Mouse (Mus musculus): ENCODE data around the gene Ptprc. TPM values are rescaled to one million over a fixed set of nuclear protein-coding genes. Genes with fewer than 3 reads are reported as not detected.

Ptprc gene
- polyA plus RNA-seq, 1 experiment from 2014 or later: 0.59 TPM

DNA sequence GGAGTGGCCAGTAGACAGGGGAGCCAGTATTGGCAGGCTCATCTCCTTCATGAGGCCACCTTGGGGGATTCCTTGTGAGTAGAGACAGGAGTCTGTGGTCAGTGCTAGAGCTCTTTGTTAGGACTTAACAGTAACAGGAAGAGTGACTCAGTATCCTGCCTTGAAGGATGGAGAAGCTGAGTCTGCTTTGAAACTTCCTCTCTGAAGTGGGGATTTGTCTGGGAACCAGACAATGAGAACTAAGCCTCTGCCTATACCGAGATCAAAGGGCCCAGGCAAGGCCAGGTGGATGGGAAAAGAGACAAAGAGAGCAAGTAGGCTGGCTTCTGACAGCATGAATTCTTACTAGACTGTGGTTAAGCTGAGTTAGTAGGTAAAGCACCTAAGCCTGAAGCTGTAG is 136.3 kb downstream of the Ptprc start:
- Histone ChIP-seq H3K27me3 (ENCODE audit: control insufficient read depth, insufficient read depth, low read depth, low read length) (no peaks in the 10 kb centered on the region), H3K9ac (ENCODE audit: low read depth, low read length) (no peak overlapping the region), H3K4me2 (ENCODE audit: low read length) (no peak overlapping the region), H3K27ac (ENCODE audit: low read length) (no peak overlapping the region), H3K4me1 (ENCODE audit: control insufficient read depth, insufficient read depth, low read length) (peaks cover 3% of the 10 kb centered on the region), H3K4me3 (ENCODE audit: low read depth, low read length) (no peak overlapping the region), H3K9me3 (replicated peaks; ENCODE audit: control insufficient read depth, low read length, poor library complexity, severe bottlenecking) (no peaks in the 10 kb centered on the region), H3K36me3 (ENCODE audit: control insufficient read depth, insufficient read depth, low read length) (no peaks in the 10 kb centered on the region)
- no peak for ATAC-seq
- WGBS: 18% methylated on average over 1 of the region's 1 CpGs

GRCm38 (mm10) chr1:138037484-138037883 is 138.0 kb downstream of the Ptprc start:
- Histone ChIP-seq H3K4me2 (ENCODE audit: low read length) (no peak overlapping the region), H3K4me3 (ENCODE audit: low read depth, low read length) (no peak overlapping the region), H3K4me1 (ENCODE audit: control insufficient read depth, insufficient read depth, low read length) (peaks cover 2% of the 10 kb centered on the region; the same call in 1 of the 2 replicates), H3K27me3 (ENCODE audit: control insufficient read depth, insufficient read depth, low read depth, low read length) (no peaks in the 10 kb centered on the region), H3K36me3 (ENCODE audit: control insufficient read depth, insufficient read depth, low read length) (no peaks in the 10 kb centered on the region), H3K9me3 (replicated peaks; ENCODE audit: control insufficient read depth, low read length, poor library complexity, severe bottlenecking) (no peaks in the 10 kb centered on the region), H3K27ac (ENCODE audit: low read length) (no peak overlapping the region), H3K9ac (ENCODE audit: low read depth, low read length) (no peak overlapping the region)
- ATAC-seq: no peak
- WGBS: 54% methylated on average over 5 of the region's 5 CpGs

DNA sequence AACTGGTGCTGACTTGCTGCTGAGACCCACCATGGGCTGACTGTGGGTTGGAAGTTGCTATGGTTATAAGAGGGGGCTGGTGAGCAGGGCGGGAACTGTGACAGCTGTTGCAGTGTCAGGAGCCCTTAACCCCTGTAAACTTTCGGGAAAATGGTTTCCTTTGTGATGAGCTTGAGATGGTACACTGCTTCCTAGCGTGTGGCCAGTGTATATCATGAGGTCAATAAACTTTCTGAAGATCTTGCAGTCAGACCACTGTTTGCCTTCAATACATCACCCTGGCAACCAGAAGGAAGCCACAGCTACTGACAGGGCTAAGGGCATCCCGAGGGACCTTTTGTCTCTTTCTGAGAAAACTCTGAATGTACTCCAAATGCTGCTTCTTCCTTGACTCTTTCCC is 145.9 kb downstream of the Ptprc start:
- Histone ChIP-seq H3K4me2 (ENCODE audit: low read length) (no peak overlapping the region), H3K27me3 (ENCODE audit: control insufficient read depth, insufficient read depth, low read depth, low read length) (no peaks in the 10 kb centered on the region), H3K9me3 (replicated peaks; ENCODE audit: control insufficient read depth, low read length, poor library complexity, severe bottlenecking) (no peaks in the 10 kb centered on the region), H3K27ac (ENCODE audit: low read length) (no peak overlapping the region), H3K9ac (ENCODE audit: low read depth, low read length) (no peak overlapping the region), H3K4me1 (ENCODE audit: control insufficient read depth, insufficient read depth, low read length) (no peaks in the 10 kb centered on the region), H3K4me3 (ENCODE audit: low read depth, low read length) (no peak overlapping the region), H3K36me3 (ENCODE audit: control insufficient read depth, insufficient read depth, low read length) (no peaks in the 10 kb centered on the region)
- 9% methylated on average over 4 of the region's 4 CpGs for WGBS
- peak; percentile 42; the same call in 1 of the 2 replicates for ATAC-seq

- no peak overlapping the region for H3K4me2 ChIP-seq (ENCODE audit: low read length)
- H3K9ac ChIP-seq (ENCODE audit: low read depth, low read length): no peak overlapping the region
- peaks cover 3% of the 10 kb centered on the region; the same call in 1 of the 2 replicates for H3K4me1 ChIP-seq (ENCODE audit: control insufficient read depth, insufficient read depth, low read length)
- no peaks in the 10 kb centered on the region for H3K36me3 ChIP-seq (ENCODE audit: control insufficient read depth, insufficient read depth, low read length)
- H3K27me3 ChIP-seq (ENCODE audit: control insufficient read depth, insufficient read depth, low read depth, low read length): no peaks in the 10 kb centered on the region
- no peak overlapping the region for H3K27ac ChIP-seq (ENCODE audit: low read length)
- no peak overlapping the region for H3K4me3 ChIP-seq (ENCODE audit: low read depth, low read length)
- no peak for ATAC-seq
- H3K9me3 ChIP-seq (replicated peaks; ENCODE audit: control insufficient read depth, low read length, poor library complexity, severe bottlenecking): no peaks in the 10 kb centered on the region
- WGBS: 84% methylated on average over 1 of the region's 1 CpGs
Observed at GRCm38 (mm10) chr1:138025298-138025697, 150.2 kb downstream of the Ptprc start.

DNA sequence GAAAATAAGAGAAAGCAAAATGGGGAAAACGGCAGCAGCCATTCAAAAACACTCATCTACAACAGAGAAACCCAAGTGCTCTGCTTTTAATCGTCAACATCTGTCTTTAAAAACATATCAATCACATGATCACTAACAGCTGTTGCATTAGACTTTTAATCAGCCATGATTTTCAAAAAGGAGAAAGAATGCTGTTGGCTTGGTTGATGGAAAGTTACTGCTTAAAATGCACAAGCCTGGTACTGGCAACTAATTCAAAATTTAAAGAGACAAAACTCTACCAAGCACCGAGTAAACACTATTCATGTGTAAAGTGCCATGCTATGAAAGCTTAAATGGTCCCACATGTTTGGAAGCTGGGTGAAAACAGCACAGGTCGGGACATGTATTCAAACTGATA is 151.9 kb downstream of the Ptprc start:
- H3K9ac ChIP-seq (ENCODE audit: low read depth, low read length): no peak overlapping the region
- no peak for ATAC-seq
- H3K4me2 ChIP-seq (ENCODE audit: low read length): no peak overlapping the region
- no peaks in the 10 kb centered on the region for H3K36me3 ChIP-seq (ENCODE audit: control insufficient read depth, insufficient read depth, low read length)
- H3K4me1 ChIP-seq (ENCODE audit: control insufficient read depth, insufficient read depth, low read length): peaks cover 3% of the 10 kb centered on the region; the same call in 1 of the 2 replicates
- H3K27me3 ChIP-seq (ENCODE audit: control insufficient read depth, insufficient read depth, low read depth, low read length): no peaks in the 10 kb centered on the region
- no peak overlapping the region for H3K4me3 ChIP-seq (ENCODE audit: low read depth, low read length)
- WGBS: 56% methylated on average over 4 of the region's 4 CpGs
- no peaks in the 10 kb centered on the region for H3K9me3 ChIP-seq (replicated peaks; ENCODE audit: control insufficient read depth, low read length, poor library complexity, severe bottlenecking)
- no peak overlapping the region for H3K27ac ChIP-seq (ENCODE audit: low read length)

DNA sequence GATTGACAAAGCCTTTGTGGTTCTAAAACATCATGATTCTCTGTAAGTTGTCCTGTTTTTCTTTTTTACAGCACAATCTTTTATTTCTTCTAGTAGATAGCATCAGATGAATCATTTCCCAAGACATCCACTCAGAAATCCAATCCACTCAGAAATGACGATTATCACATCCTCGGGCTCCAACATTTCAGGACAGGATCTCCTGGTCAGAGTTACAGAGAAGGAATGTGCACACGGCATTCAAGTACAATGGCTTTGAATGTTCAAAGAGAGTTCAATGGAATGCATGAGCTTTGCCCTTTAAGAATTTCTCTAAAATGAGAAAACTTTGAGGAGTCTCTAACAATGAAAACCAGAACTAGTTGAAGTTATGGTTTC is 152.6 kb downstream of the Ptprc start:
- Histone ChIP-seq H3K9me3 (replicated peaks; ENCODE audit: control insufficient read depth, low read length, poor library complexity, severe bottlenecking) (no peaks in the 10 kb centered on the region), H3K4me3 (ENCODE audit: low read depth, low read length) (no peak overlapping the region), H3K9ac (ENCODE audit: low read depth, low read length) (no peak overlapping the region), H3K27ac (ENCODE audit: low read length) (no peak overlapping the region), H3K36me3 (ENCODE audit: control insufficient read depth, insufficient read depth, low read length) (no peaks in the 10 kb centered on the region), H3K4me1 (ENCODE audit: control insufficient read depth, insufficient read depth, low read length) (peaks cover 3% of the 10 kb centered on the region; the same call in 1 of the 2 replicates), H3K4me2 (ENCODE audit: low read length) (no peak overlapping the region), H3K27me3 (ENCODE audit: control insufficient read depth, insufficient read depth, low read depth, low read length) (no peaks in the 10 kb centered on the region)
- ATAC-seq: no peak
- WGBS: 18% methylated on average over 3 of the region's 3 CpGs

GRCm38 (mm10) chr1:138021962-138022917 is 153.3 kb downstream of the Ptprc start:
- WGBS: 30% methylated on average over 11 of the region's 11 CpGs
- Histone ChIP-seq H3K27ac (ENCODE audit: low read length) (peak overlapping the region; percentile 1; the same call in 1 of the 2 replicates), H3K36me3 (ENCODE audit: control insufficient read depth, insufficient read depth, low read length) (no peaks in the 10 kb centered on the region), H3K9me3 (replicated peaks; ENCODE audit: control insufficient read depth, low read length, poor library complexity, severe bottlenecking) (no peaks in the 10 kb centered on the region), H3K9ac (ENCODE audit: low read depth, low read length) (no peak overlapping the region), H3K27me3 (ENCODE audit: control insufficient read depth, insufficient read depth, low read depth, low read length) (no peaks in the 10 kb centered on the region), H3K4me2 (ENCODE audit: low read length) (no peak overlapping the region), H3K4me3 (ENCODE audit: low read depth, low read length) (no peak overlapping the region), H3K4me1 (ENCODE audit: control insufficient read depth, insufficient read depth, low read length) (peaks cover 3% of the 10 kb centered on the region; the same call in 1 of the 2 replicates)
- ATAC-seq: no peak

Other genes with a start within 250 kb of the Ptprc start
- not detected in 2 replicates for gene Atp6v1g3, start 98.0 kb upstream of the Ptprc start, polyA plus RNA-seq (2015; fragmentation: Nextera tagmentation; extraction: Ambion mirVana)